Mouse (Mus musculus) intestine, postnatal 0 days (tissue): ENCODE results near the gene Slc7a6. TPM values are rescaled to one million over a fixed set of nuclear protein-coding genes. Genes with fewer than 3 reads are reported as not detected.

Experiments
- ATAC-seq: fragments of 200-750 bp; cut with Nextera tagmentation; 2 replicates; pipeline ENCODE4 v1.8.0; 2017; ENCODE audit warnings: mild to moderate bottlenecking, moderate TSS enrichment, moderate library complexity
- H3K27ac ChIP-seq: fragments of 300-500 bp; sonication (generic); 2 replicates; pipeline ENCODE4 v1.5.1; 2014; ENCODE audit warnings: mild to moderate bottlenecking, low read depth, low read length, moderate library complexity
- H3K27me3 ChIP-seq: fragments of 300-500 bp; sonication (generic); replicated peaks from 2 replicates; pipeline ENCODE4 v1.6.1; 2014; ENCODE audit warnings: low read length, mixed read lengths; ENCODE audit not compliant: control insufficient read depth, insufficient read depth
- H3K36me3 ChIP-seq: fragments of 300-500 bp; sonication (generic); 2 replicates; pipeline ENCODE4 v1.6.1; 2014; ENCODE audit warnings: mild to moderate bottlenecking, moderate library complexity; ENCODE audit not compliant: control insufficient read depth, insufficient read depth
- H3K4me1 ChIP-seq: fragments of 300-500 bp; sonication (generic); replicated peaks from 2 replicates; pipeline ENCODE4 v1.6.1; 2014; ENCODE audit warnings: antibody characterized with exemption, low read length, mixed read lengths; ENCODE audit not compliant: control insufficient read depth, insufficient read depth
- H3K4me2 ChIP-seq: fragments of 300-500 bp; sonication (generic); replicated peaks from 2 replicates; pipeline ENCODE4 v1.6.1; 2014; ENCODE audit warnings: low read depth, mild to moderate bottlenecking, moderate library complexity
- H3K4me3 ChIP-seq: fragments of 300-500 bp; sonication (generic); 2 replicates; pipeline ENCODE4 v1.5.1; 2014; ENCODE audit warnings: low read depth, low read length
- H3K9ac ChIP-seq: fragments of 300-500 bp; sonication (generic); 2 replicates; pipeline ENCODE4 v1.6.1; 2014; ENCODE audit warnings: mild to moderate bottlenecking, low read depth, low read length
- H3K9me3 ChIP-seq: fragments of 300-500 bp; sonication (generic); 2 replicates; pipeline ENCODE4 v1.6.1; 2016; ENCODE audit warnings: mixed run types; ENCODE audit not compliant: control insufficient read depth
- CTCF ChIP-seq: sonication (generic); IDR thresholded peaks from 2 replicates; pipeline ENCODE4 v1.5.1; 2016; ENCODE audit warnings: low read depth, mild to moderate bottlenecking, control low read depth, antibody characterized with exemption, moderate library complexity
- WGBS: fragments of 180-500 bp; shearing (Covaris S2); extraction: QIAGEN DNeasy Blood & Tissue Kit; methylation state at CpG from one replicate; pipeline ENCODE4 v1.1.7; 2014; 5-methylcytosine and 5-hydroxymethylcytosine counted together
- polyA plus RNA-seq: library from polyadenylated mRNA; unstranded; fragments of >200 nt; fragmentation: Nextera tagmentation; extraction: Ambion mirVana; gene quantifications from 2 replicates; pipeline ENCODE4 v1.2.1, GENCODE M21; 2015

The Slc7a6 gene
- polyA plus RNA-seq, 1 experiment from 2014 or later = 18.4 TPM

- Histone ChIP-seq H3K9ac (no peak overlapping the region), H3K36me3 (no peaks in the 10 kb centered on the region), H3K27me3 (no peaks in the 10 kb centered on the region), H3K27ac (no peak overlapping the region), H3K4me3 (no peak overlapping the region), H3K4me1 (no peaks in the 10 kb centered on the region), H3K4me2 (no peak overlapping the region), H3K9me3 (no peaks in the 10 kb centered on the region)
- no peak for ATAC-seq
- 87% methylated on average over 6 of the region's 6 CpGs for WGBS
- no peak for TF ChIP-seq CTCF
Measured at GRCm38 (mm10) chr8:106147868-106148565, 20.6 kb upstream of the Slc7a6 start.

- TF ChIP-seq CTCF = no peak
- Histone ChIP-seq H3K27me3 (no peaks in the 10 kb centered on the region), H3K36me3 (no peaks in the 10 kb centered on the region), H3K4me2 (no peak overlapping the region), H3K27ac (no peak overlapping the region), H3K4me3 (no peak overlapping the region), H3K4me1 (no peaks in the 10 kb centered on the region), H3K9ac (no peak overlapping the region), H3K9me3 (no peaks in the 10 kb centered on the region)
- 88% methylated on average over 6 of the region's 6 CpGs for WGBS
- no peak for ATAC-seq
Measured at GRCm38 (mm10) chr8:106149025-106149424, 19.6 kb upstream of the Slc7a6 start.

- WGBS = under 1% methylated on average over 38 of the region's 38 CpGs
- H3K27ac ChIP-seq = no peak within 1 kb of the TSS
- 0 out of 2 replicates have a peak, but pooled peaks have one; percentile 9 for TF ChIP-seq CTCF
- H3K9me3 ChIP-seq = no peaks in the 10 kb centered on the region
- peak within 1 kb of the TSS; percentile 49; the same call in 1 of the 2 replicates for H3K9ac ChIP-seq
- H3K27me3 ChIP-seq = no peaks in the 10 kb centered on the region
- H3K4me3 ChIP-seq = peak within 1 kb of the TSS; percentile 63
- H3K4me1 ChIP-seq = no peaks in the 10 kb centered on the region
- peak; percentile 89 for ATAC-seq
- peak within 1 kb of the TSS; percentile 78 for H3K4me2 ChIP-seq
- H3K36me3 ChIP-seq = no peaks in the 10 kb centered on the region
Measured at GRCm38 (mm10) chr8:106149801-106150652, 18.6 kb upstream of the Slc7a6 start, which contains the start of gene Pla2g15. Gene Pla2g15, plus strand, starts transcription at chr8:106150399.

GRCm38 (mm10) chr8:106150653-106151000, 18.0 kb upstream of the Slc7a6 start:
- WGBS = 20% methylated on average over 8 of the region's 8 CpGs
- Histone ChIP-seq H3K4me1 (no peaks in the 10 kb centered on the region), H3K9me3 (no peaks in the 10 kb centered on the region), H3K27me3 (no peaks in the 10 kb centered on the region), H3K9ac (peak overlapping the region; percentile 49; the same call in 1 of the 2 replicates), H3K4me3 (peak overlapping the region; percentile 63), H3K36me3 (no peaks in the 10 kb centered on the region; the same call in 1 of the 2 replicates), H3K4me2 (peak overlapping the region; percentile 78), H3K27ac (no peak overlapping the region)
- no peak for TF ChIP-seq CTCF
- ATAC-seq = no peak

- whole genome bisulfite sequencing = 82% methylated on average over 9 of the region's 9 CpGs
- Histone ChIP-seq H3K9me3 (no peaks in the 10 kb centered on the region), H3K27ac (no peak overlapping the region), H3K4me1 (no peaks in the 10 kb centered on the region), H3K36me3 (no peaks in the 10 kb centered on the region; the same call in 1 of the 2 replicates), H3K4me2 (peak overlapping the region; percentile 78), H3K4me3 (peak overlapping the region; percentile 63), H3K27me3 (no peaks in the 10 kb centered on the region), H3K9ac (no peak overlapping the region)
- ATAC-seq = no peak
- no peak for TF ChIP-seq CTCF
Measured at GRCm38 (mm10) chr8:106151041-106151440, 17.6 kb upstream of the Slc7a6 start.

- no peak overlapping the region for H3K27ac ChIP-seq
- H3K27me3 ChIP-seq = no peaks in the 10 kb centered on the region
- no peak overlapping the region for H3K4me3 ChIP-seq
- H3K36me3 ChIP-seq = no peaks in the 10 kb centered on the region; the same call in 1 of the 2 replicates
- no peak overlapping the region for H3K9ac ChIP-seq
- TF ChIP-seq CTCF = no peak
- no peaks in the 10 kb centered on the region for H3K4me1 ChIP-seq
- H3K4me2 ChIP-seq = no peak overlapping the region
- H3K9me3 ChIP-seq = no peaks in the 10 kb centered on the region
- WGBS = 64% methylated on average over 4 of the region's 4 CpGs
- ATAC-seq = no peak
Measured at GRCm38 (mm10) chr8:106152876-106153275, 15.8 kb upstream of the Slc7a6 start.
